Mouse (Mus musculus) lung, adult 2 months (tissue): ENCODE data around the gene Tulp1. TPM values are rescaled to one million over a fixed set of nuclear protein-coding genes. Genes with fewer than 3 reads are reported as not detected.

Experiments used
- DNase-seq: peaks from one replicate; pipeline ENCODE4 v3.0.0; 2022
- H3K4me1 ChIP-seq: fragments of 200-500 bp; 2 replicates; pipeline ENCODE4 v1.6.1; 2011; ENCODE audit warnings: low read length; ENCODE audit not compliant: control insufficient read depth, insufficient read depth
- H3K4me3 ChIP-seq: fragments of 200-500 bp; replicated peaks from 2 replicates; pipeline ENCODE3; 2011; ENCODE audit warnings: low read depth, mild to moderate bottlenecking, control low read depth, low read length; ENCODE audit errors: extremely low read depth
- CTCF ChIP-seq: fragments of 200-500 bp; IDR thresholded peaks from 2 replicates; pipeline ENCODE4 v1.5.1; 2011; ENCODE audit warnings: mild to moderate bottlenecking, low read length, control low read depth; ENCODE audit not compliant: insufficient read depth
- POLR2A ChIP-seq: fragments of 200-500 bp; IDR thresholded peaks from 2 replicates; pipeline ENCODE4 v1.6.1; 2011; ENCODE audit warnings: low read depth, mild to moderate bottlenecking, control low read depth, low read length, borderline replicate concordance; ENCODE audit errors: extremely low read depth
- WGBS: fragments of 180-500 bp; shearing (Covaris S2); methylation state at CpG from one replicate; pipeline ENCODE4 v1.1.7; 2018; 5-methylcytosine and 5-hydroxymethylcytosine counted together
- polyA plus RNA-seq: library from polyadenylated mRNA; depleted of rRNA; stranded (reverse); fragments of >200 nt; gene quantifications from 2 replicates; pipeline ENCODE4 v1.2.3, GENCODE M21; 2012

Gene Tulp1
- polyA plus RNA-seq, 1 experiment: 7.0 TPM

GRCm38 (mm10) chr17:28352018-28352417, 13.0 kb downstream of the Tulp1 start:
- Histone ChIP-seq H3K4me3 (no peak overlapping the region), H3K4me1 (peaks cover 12% of the 10 kb centered on the region)
- TF ChIP-seq CTCF: no peak
- TF ChIP-seq POLR2A: no peak
- DNase-seq: no peak
- WGBS: 51% methylated on average over 11 of the region's 11 CpGs

- TF ChIP-seq POLR2A: no peak
- no peak for TF ChIP-seq CTCF
- WGBS: 2% methylated on average over 29 of the region's 29 CpGs
- H3K4me1 ChIP-seq: peaks cover 12% of the 10 kb centered on the region
- peak overlapping the region; percentile 72 for H3K4me3 ChIP-seq
- no peak for DNase-seq
These were observed 13.6 kb downstream of the Tulp1 start for GRCm38 (mm10) chr17:28351353-28351890.

GRCm38 (mm10) chr17:28350466-28351352, 14.3 kb downstream of the Tulp1 start, which contains the start of gene Tead3:
TSS of gene Tead3 (minus strand) at chr17:28350817.
- under 1% methylated on average over 63 of the region's 73 CpGs for WGBS
- Histone ChIP-seq H3K4me3 (peak within 1 kb of the TSS; percentile 72), H3K4me1 (peaks cover 14% of the 10 kb centered on the region)
- TF ChIP-seq CTCF (no peak), POLR2A (peak; percentile 80; the same call in 1 of the 2 replicates)
- peak; percentile 81 for DNase-seq

- TF ChIP-seq POLR2A (no peak), CTCF (no peak)
- no peak for DNase-seq
- Histone ChIP-seq H3K4me1 (peaks cover 19% of the 10 kb centered on the region), H3K4me3 (peak overlapping the region; percentile 58)
- WGBS: 2% methylated on average over 54 of the region's 54 CpGs
These were observed 15.0 kb downstream of the Tulp1 start for GRCm38 (mm10) chr17:28349901-28350465.

GRCm38 (mm10) chr17:28349264-28349880, 15.7 kb downstream of the Tulp1 start:
- no peak for TF ChIP-seq CTCF
- TF ChIP-seq POLR2A: no peak
- no peak for DNase-seq
- Histone ChIP-seq H3K4me1 (peaks cover 19% of the 10 kb centered on the region), H3K4me3 (peak overlapping the region; percentile 58)
- WGBS: 24% methylated on average over 13 of the region's 13 CpGs

- DNase-seq: no peak
- WGBS: 27% methylated on average over 6 of the region's 6 CpGs
- Histone ChIP-seq H3K4me1 (peaks cover 19% of the 10 kb centered on the region), H3K4me3 (no peak overlapping the region)
- TF ChIP-seq POLR2A (no peak), CTCF (no peak)
These were observed 16.8 kb downstream of the Tulp1 start for GRCm38 (mm10) chr17:28348211-28348610.

- Histone ChIP-seq H3K4me1 (peaks cover 19% of the 10 kb centered on the region), H3K4me3 (no peak overlapping the region)
- TF ChIP-seq CTCF: no peak
- TF ChIP-seq POLR2A: no peak
- DNase-seq: no peak
- WGBS: 61% methylated on average over 10 of the region's 10 CpGs
These were observed 17.7 kb downstream of the Tulp1 start for GRCm38 (mm10) chr17:28347327-28347726.

- DNase-seq: no peak
- peaks cover 18% of the 10 kb centered on the region for H3K4me1 ChIP-seq
- no peak overlapping the region for H3K4me3 ChIP-seq
- no peak for TF ChIP-seq CTCF
- TF ChIP-seq POLR2A: no peak
- WGBS: 15% methylated on average over 10 of the region's 10 CpGs
These were observed 19.1 kb downstream of the Tulp1 start for GRCm38 (mm10) chr17:28345882-28346281.

- 21% methylated on average over 8 of the region's 8 CpGs for WGBS
- Histone ChIP-seq H3K4me1 (peaks cover 24% of the 10 kb centered on the region), H3K4me3 (no peak overlapping the region)
- DNase-seq: no peak
- TF ChIP-seq POLR2A (no peak), CTCF (no peak)
These were observed 19.7 kb downstream of the Tulp1 start for GRCm38 (mm10) chr17:28345271-28345721.
